Mouse (Mus musculus) right cerebral cortex, postnatal 14 days (tissue): ENCODE measurements at regions not wholly inside any gene's neighbourhood (a gene's known extent, or its start where the extent isn't known, plus 50 kb on each side); places are given as distances from the start of the nearest gene placed in this dataset.

Source experiments
- DNase-seq: peaks from one replicate; pipeline ENCODE4 v3.0.0; 2022

GRCm38 (mm10) chr7:37393071-37393470 is 380.4 kb downstream of the Zfp536 start:
- no peak for DNase-seq

GRCm38 (mm10) chr7:37394965-37395426 is 378.4 kb downstream of the Zfp536 start:
- no peak for DNase-seq

DNA sequence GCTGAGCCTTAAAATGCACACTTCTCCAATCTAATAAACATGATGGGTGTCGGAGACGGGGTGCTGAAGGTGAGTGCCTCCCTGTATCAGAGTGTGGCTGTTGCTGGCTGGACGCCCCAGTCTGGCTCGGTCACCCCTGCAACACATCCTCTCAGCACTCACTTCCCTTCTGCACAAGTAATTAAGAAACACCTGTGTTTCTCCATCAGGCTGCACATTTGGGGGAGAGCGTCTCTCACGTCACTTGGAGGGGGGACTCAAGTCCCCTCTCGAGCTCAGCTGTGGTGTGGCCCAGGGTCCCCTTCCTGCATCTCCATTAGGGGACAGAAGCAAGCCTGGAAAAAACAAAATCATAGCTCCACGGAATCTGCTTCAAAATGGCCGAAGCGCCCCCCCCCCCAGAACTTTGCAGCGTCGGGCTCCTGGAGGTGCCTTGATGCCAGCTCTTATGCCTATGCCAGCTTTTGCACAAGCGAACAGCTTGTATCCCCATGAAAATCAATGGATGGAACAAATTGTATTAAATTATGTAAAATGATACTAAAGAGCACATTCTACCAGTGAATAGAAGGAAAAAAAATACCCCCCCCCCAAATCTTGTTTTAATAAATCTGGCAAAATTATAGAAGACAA is 377.4 kb downstream of the Zfp536 start:
- no peak for DNase-seq

- no peak for DNase-seq
Observed at GRCm38 (mm10) chr7:37403483-37403882, 370.0 kb downstream of the Zfp536 start.

DNA sequence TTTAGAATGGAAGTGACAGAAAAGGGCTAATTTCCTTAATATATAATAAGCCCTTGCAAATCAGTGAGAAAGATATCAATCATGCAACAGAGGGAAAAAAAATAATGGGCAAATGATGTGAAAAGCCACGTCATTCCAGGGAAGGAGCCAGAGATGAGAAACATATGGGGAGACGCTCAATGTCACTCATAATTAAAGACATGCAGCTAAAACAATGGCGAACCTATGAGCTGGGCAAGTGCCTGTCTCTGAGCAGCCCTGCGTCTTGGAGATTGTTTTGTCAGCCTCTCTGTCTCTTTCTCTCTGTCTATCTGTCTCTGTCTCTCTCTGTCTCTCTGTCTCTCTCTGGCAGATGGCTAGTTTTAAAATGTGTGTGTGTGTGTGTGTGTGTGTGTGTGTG is 360.1 kb downstream of the Zfp536 start:
- DNase-seq: no peak

- DNase-seq: no peak
Observed at GRCm38 (mm10) chr7:37421704-37422103, 351.7 kb downstream of the Zfp536 start.
